Mouse (Mus musculus) stomach, embryonic 15.5 days (tissue): Measurements from ENCODE around the gene Pld2. TPM values are rescaled to one million over a fixed set of nuclear protein-coding genes. Genes with fewer than 3 reads are reported as not detected.
A peak's percentile ranks its signal among the peaks of the same experiment; 100 is the strongest.
"Not testable (repeated sequence)": the region's sequence is repeated elsewhere in the genome, so short reads cannot be mapped to it uniquely, and the experiment has no call there.

Experiments used
- ATAC-seq: fragments of 200-750 bp; cut with Nextera tagmentation; 2 replicates; pipeline ENCODE4 v1.8.0; 2017; ENCODE audit warnings: low read depth, moderate number of reproducible peaks, moderate TSS enrichment; ENCODE audit not compliant: insufficient read depth, low FRiP score
- H3K27ac ChIP-seq: fragments of 300-500 bp; sonication (generic); 2 replicates; pipeline ENCODE4 v1.5.1; 2015; ENCODE audit warnings: mild to moderate bottlenecking, inconsistent platforms
- H3K27me3 ChIP-seq: fragments of 300-500 bp; sonication (generic); replicated peaks from 2 replicates; pipeline ENCODE4 v1.6.1; 2015; ENCODE audit warnings: inconsistent platforms
- H3K36me3 ChIP-seq: fragments of 300-500 bp; sonication (generic); 2 replicates; pipeline ENCODE4 v1.6.1; 2015; ENCODE audit warnings: inconsistent platforms
- H3K4me1 ChIP-seq: fragments of 300-500 bp; sonication (generic); 2 replicates; pipeline ENCODE4 v1.6.1; 2015; ENCODE audit warnings: inconsistent platforms
- H3K4me2 ChIP-seq: fragments of 300-500 bp; sonication (generic); 2 replicates; pipeline ENCODE4 v1.6.1; 2015; ENCODE audit warnings: mild to moderate bottlenecking, inconsistent platforms
- H3K4me3 ChIP-seq: fragments of 300-500 bp; sonication (generic); replicated peaks from 2 replicates; pipeline ENCODE4 v1.5.1; 2015; ENCODE audit warnings: inconsistent platforms
- H3K9ac ChIP-seq: fragments of 300-500 bp; sonication (generic); 2 replicates; pipeline ENCODE4 v1.6.1; 2015; ENCODE audit warnings: inconsistent platforms
- H3K9me3 ChIP-seq: fragments of 300-500 bp; sonication (generic); 2 replicates; pipeline ENCODE4 v1.6.1; 2016; ENCODE audit warnings: inconsistent platforms
- WGBS: fragments of 180-500 bp; shearing (Covaris S2); methylation state at CpG from one replicate; pipeline ENCODE4 v1.1.7; 2015; 5-methylcytosine and 5-hydroxymethylcytosine counted together
- polyA plus RNA-seq: library from polyadenylated mRNA; unstranded; fragments of >200 nt; fragmentation: Nextera tagmentation; extraction: Ambion mirVana; gene quantifications from 2 replicates; pipeline ENCODE4 v1.2.1, GENCODE M21; 2015

The Pld2 gene
- polyA plus RNA-seq, 1 experiment from 2014 or later = 12.9 TPM

DNA sequence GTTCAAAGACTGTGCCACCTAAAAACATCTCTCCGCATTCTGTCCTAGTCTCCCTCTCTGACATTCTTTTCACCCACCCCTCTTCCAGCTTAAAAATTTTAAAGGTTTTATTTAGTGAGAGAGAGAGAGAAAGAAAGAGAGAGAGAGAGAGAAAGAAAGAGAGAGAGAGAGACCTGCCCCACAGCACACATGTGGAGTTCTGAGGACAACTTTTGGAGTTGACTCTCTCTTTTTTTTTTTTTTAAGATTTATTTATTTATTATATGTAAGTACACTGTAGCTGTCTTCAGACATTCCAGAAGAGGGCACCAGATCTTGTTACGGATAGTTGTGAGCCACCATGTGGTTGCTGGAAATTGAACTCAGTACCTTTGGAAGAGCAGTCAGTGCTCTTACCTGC is 8.8 kb upstream of the Pld2 start:
- H3K9ac ChIP-seq, H3K27me3 ChIP-seq, H3K27ac ChIP-seq, H3K9me3 ChIP-seq, H3K4me2 ChIP-seq, ATAC-seq, H3K4me3 ChIP-seq, H3K4me1 ChIP-seq: not testable (repeated sequence)
- 70% methylated on average over 2 of the region's 2 CpGs for WGBS
- peaks cover 22% of the 10 kb centered on the region for H3K36me3 ChIP-seq

- H3K4me3 ChIP-seq = no peak within 1 kb of the TSS
- H3K27ac ChIP-seq = no peak within 1 kb of the TSS
- no peak within 1 kb of the TSS for H3K9ac ChIP-seq
- no peaks in the 10 kb centered on the region for H3K4me1 ChIP-seq
- WGBS = 80% methylated on average over 6 of the region's 6 CpGs
- ATAC-seq = no peak
- H3K9me3 ChIP-seq = no peaks in the 10 kb centered on the region
- H3K27me3 ChIP-seq = no peaks in the 10 kb centered on the region
- no peak within 1 kb of the TSS for H3K4me2 ChIP-seq
- H3K36me3 ChIP-seq = peaks cover 7% of the 10 kb centered on the region
These were observed 7.0 kb upstream of the Pld2 start, which contains the start of gene Gm40193 for GRCm38 (mm10) chr11:70532839-70533238. Gm40193 (minus strand) TSS chr11:70532939.

DNA sequence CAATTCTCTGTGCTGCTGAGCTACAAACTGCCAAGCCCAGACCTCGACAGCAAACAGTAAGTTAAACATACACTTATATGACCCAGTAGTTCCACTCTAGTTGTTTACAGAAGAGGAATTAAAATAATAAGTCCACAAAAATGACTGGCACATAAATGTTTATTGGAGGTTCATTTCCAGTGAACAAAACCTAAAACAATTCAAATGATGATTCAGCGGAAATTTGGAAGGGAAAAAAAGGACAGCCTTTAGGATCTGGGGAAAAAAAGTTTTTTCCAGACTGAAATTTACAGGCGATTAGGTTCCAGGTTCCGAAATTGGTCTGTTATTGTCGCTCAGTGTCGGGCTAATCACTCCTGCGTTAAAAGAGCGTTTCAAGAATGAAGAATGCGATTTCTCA is 441 bp upstream of the Pld2 start:
- peak overlapping the region; percentile 72 for H3K4me2 ChIP-seq
- H3K4me1 ChIP-seq = peaks cover 9% of the 10 kb centered on the region; the same call in 1 of the 2 replicates
- H3K36me3 ChIP-seq = no peaks in the 10 kb centered on the region
- H3K9ac ChIP-seq = peak overlapping the region; percentile 55; the same call in 1 of the 2 replicates
- no peak for ATAC-seq
- peak overlapping the region; percentile 60 for H3K4me3 ChIP-seq
- peak overlapping the region; percentile 74; the same call in 1 of the 2 replicates for H3K27ac ChIP-seq
- no peaks in the 10 kb centered on the region for H3K9me3 ChIP-seq
- WGBS = 13% methylated on average over 9 of the region's 9 CpGs
- no peaks in the 10 kb centered on the region for H3K27me3 ChIP-seq

GRCm38 (mm10) chr11:70540928-70541327 is 1.1 kb downstream of the Pld2 start:
- WGBS = 86% methylated on average over 7 of the region's 7 CpGs
- H3K4me3 ChIP-seq = peak overlapping the region; percentile 60
- peaks cover 9% of the 10 kb centered on the region; the same call in 1 of the 2 replicates for H3K4me1 ChIP-seq
- H3K27ac ChIP-seq = no peak overlapping the region
- no peak overlapping the region for H3K9ac ChIP-seq
- no peaks in the 10 kb centered on the region for H3K27me3 ChIP-seq
- no peaks in the 10 kb centered on the region for H3K9me3 ChIP-seq
- H3K36me3 ChIP-seq = no peaks in the 10 kb centered on the region
- no peak for ATAC-seq
- H3K4me2 ChIP-seq = peak overlapping the region; percentile 72

DNA sequence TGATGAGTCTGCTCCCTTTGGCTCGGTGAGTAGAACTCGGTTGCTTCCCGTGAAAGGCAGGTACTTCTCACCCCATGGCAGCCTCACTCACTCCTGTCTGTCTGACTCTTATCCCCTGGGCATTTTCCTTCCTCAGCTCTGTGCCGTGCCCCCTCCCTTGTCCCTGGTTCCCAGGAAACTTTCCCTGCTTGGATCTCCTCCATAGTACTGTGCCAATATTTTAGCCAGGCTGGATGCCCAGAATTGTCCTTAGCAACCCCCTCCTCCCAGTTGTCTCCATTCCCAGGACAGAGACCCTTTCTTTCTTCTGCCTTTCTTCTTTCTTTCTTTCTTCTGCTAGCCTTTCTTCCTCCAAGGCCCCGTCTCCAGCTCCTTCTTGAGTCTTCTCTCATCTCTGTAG is 1.6 kb downstream of the Pld2 start:
- Histone ChIP-seq H3K9me3 (no peaks in the 10 kb centered on the region), H3K27me3 (no peaks in the 10 kb centered on the region), H3K9ac (no peak overlapping the region), H3K4me2 (peak overlapping the region; percentile 72; the same call in 1 of the 2 replicates), H3K4me3 (0 out of 2 replicates have a peak overlapping the region, but pooled peaks have one; percentile 60), H3K27ac (no peak overlapping the region), H3K4me1 (peaks cover 9% of the 10 kb centered on the region; the same call in 1 of the 2 replicates), H3K36me3 (no peaks in the 10 kb centered on the region)
- WGBS = 70% methylated on average over 5 of the region's 5 CpGs
- no peak for ATAC-seq

DNA sequence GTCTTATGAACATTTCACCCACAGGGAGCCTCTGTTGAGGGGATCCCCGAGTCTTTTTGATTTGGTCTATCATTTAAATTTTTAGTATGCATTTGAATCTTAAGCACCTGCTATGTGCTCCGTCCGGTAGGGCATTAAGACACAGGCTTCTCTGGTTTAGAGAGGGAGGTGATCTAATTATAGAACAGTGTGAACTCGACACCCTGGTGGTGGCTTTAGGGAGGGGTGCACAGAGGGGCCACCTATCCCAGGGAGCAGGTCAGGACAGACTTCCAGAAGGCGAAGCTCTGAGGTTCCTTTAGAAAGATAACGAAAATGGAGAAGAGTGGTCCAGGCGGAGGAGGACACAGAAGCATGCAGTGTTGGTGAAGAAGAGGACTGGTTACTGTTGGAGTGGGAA is 4.6 kb downstream of the Pld2 start:
- H3K36me3 ChIP-seq = no peaks in the 10 kb centered on the region
- H3K4me1 ChIP-seq = peaks cover 7% of the 10 kb centered on the region; the same call in 1 of the 2 replicates
- H3K4me2 ChIP-seq = no peak overlapping the region
- no peak overlapping the region for H3K27ac ChIP-seq
- no peaks in the 10 kb centered on the region for H3K27me3 ChIP-seq
- H3K9me3 ChIP-seq = no peaks in the 10 kb centered on the region
- 61% methylated on average over 7 of the region's 7 CpGs for whole genome bisulfite sequencing
- H3K9ac ChIP-seq = no peak overlapping the region
- ATAC-seq = no peak
- no peak overlapping the region for H3K4me3 ChIP-seq

DNA sequence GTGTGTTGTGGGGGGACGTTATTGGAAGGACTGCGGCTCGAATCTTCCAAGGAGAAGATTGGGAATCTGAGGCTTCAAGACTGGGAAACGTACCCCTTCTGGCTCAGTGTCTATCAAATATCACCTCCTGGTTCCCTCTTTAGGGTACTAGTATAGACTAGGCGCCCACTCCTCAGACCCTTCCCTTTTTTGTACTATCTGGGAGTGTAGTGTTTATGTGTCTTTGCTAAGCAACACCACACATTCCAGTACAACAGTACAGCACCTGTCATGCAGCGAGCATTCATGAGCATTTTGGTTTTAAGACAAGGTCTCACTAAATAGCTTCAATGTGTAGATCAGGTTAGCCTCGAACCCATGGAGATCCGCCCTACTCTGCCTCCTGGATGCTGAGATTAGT is 11.7 kb downstream of the Pld2 start:
- Histone ChIP-seq H3K27ac (no peak overlapping the region), H3K4me2 (no peak overlapping the region), H3K9ac (no peak overlapping the region), H3K36me3 (0 out of 2 replicates have a peak, but pooled peaks cover 4% of the 10 kb centered on the region), H3K4me1 (no peaks in the 10 kb centered on the region), H3K4me3 (no peak overlapping the region), H3K27me3 (no peaks in the 10 kb centered on the region), H3K9me3 (no peaks in the 10 kb centered on the region)
- WGBS = 85% methylated on average over 8 of the region's 8 CpGs
- ATAC-seq = no peak

GRCm38 (mm10) chr11:70553940-70554339 is 14.1 kb downstream of the Pld2 start:
- ATAC-seq = no peak
- no peak overlapping the region for H3K27ac ChIP-seq
- H3K4me2 ChIP-seq = no peak overlapping the region

GRCm38 (mm10) chr11:70557545-70557944 is 17.7 kb downstream of the Pld2 start:
- 0 out of 2 replicates have a peak, but pooled peaks cover 5% of the 10 kb centered on the region for H3K4me1 ChIP-seq
- H3K27me3 ChIP-seq = no peaks in the 10 kb centered on the region
- H3K36me3 ChIP-seq = 0 out of 2 replicates have a peak, but pooled peaks cover 4% of the 10 kb centered on the region
- no peak overlapping the region for H3K4me3 ChIP-seq
- no peaks in the 10 kb centered on the region for H3K9me3 ChIP-seq
- no peak for ATAC-seq
- 90% methylated on average over 9 of the region's 9 CpGs for WGBS
- no peak overlapping the region for H3K9ac ChIP-seq
- H3K4me2 ChIP-seq = no peak overlapping the region
- no peak overlapping the region for H3K27ac ChIP-seq

More at GRCm38 (mm10) chr11:70553940-70554339, 14.1 kb downstream of the Pld2 start:
- H3K4me3 ChIP-seq = no peak overlapping the region
- no peaks in the 10 kb centered on the region for H3K4me1 ChIP-seq
- H3K27me3 ChIP-seq = no peaks in the 10 kb centered on the region
- H3K9ac ChIP-seq = no peak overlapping the region
- no peaks in the 10 kb centered on the region for H3K9me3 ChIP-seq
- 22% methylated on average over 7 of the region's 7 CpGs for WGBS
- 0 out of 2 replicates have a peak, but pooled peaks cover 4% of the 10 kb centered on the region for H3K36me3 ChIP-seq

- Histone ChIP-seq H3K9me3 (no peaks in the 10 kb centered on the region), H3K9ac (peak overlapping the region; percentile 86; the same call in 1 of the 2 replicates), H3K4me3 (peak overlapping the region; percentile 88), H3K27me3 (no peaks in the 10 kb centered on the region), H3K4me1 (peaks cover 19% of the 10 kb centered on the region), H3K4me2 (peak overlapping the region; percentile 90), H3K27ac (peak overlapping the region; percentile 91; the same call in 1 of the 2 replicates), H3K36me3 (no peaks in the 10 kb centered on the region)
- no peak; the same call in 1 of the 2 replicates for ATAC-seq
- WGBS = 2% methylated on average over 2 of the region's 2 CpGs
These were observed 22.0 kb downstream of the Pld2 start for GRCm38 (mm10) chr11:70561937-70562286.

GRCm38 (mm10) chr11:70562287-70562994 is 22.6 kb downstream of the Pld2 start, which contains the start of gene Mink1:
Mink1 (plus strand) TSS chr11:70562881.
- Histone ChIP-seq H3K4me3 (peak within 1 kb of the TSS; percentile 88), H3K9me3 (no peaks in the 10 kb centered on the region), H3K36me3 (no peaks in the 10 kb centered on the region), H3K4me2 (peak within 1 kb of the TSS; percentile 90), H3K27ac (peak within 1 kb of the TSS; percentile 91), H3K27me3 (no peaks in the 10 kb centered on the region), H3K4me1 (peaks cover 19% of the 10 kb centered on the region), H3K9ac (peak within 1 kb of the TSS; percentile 86)
- WGBS = 1% methylated on average over 55 of the region's 57 CpGs
- peak; percentile 86 for ATAC-seq

- WGBS = 0% methylated on average over 27 of the region's 31 CpGs
- ATAC-seq = no peak; the same call in 1 of the 2 replicates
- no peaks in the 10 kb centered on the region for H3K36me3 ChIP-seq
- H3K4me3 ChIP-seq = peak overlapping the region; percentile 88
- H3K27ac ChIP-seq = peak overlapping the region; percentile 91
- peak overlapping the region; percentile 86 for H3K9ac ChIP-seq
- no peaks in the 10 kb centered on the region for H3K27me3 ChIP-seq
- no peaks in the 10 kb centered on the region for H3K9me3 ChIP-seq
- H3K4me1 ChIP-seq = peaks cover 19% of the 10 kb centered on the region
- peak overlapping the region; percentile 90 for H3K4me2 ChIP-seq
These were observed 23.2 kb downstream of the Pld2 start for GRCm38 (mm10) chr11:70562995-70563469.
